Mouse (Mus musculus): ENCODE data around the gene Vmn1r176. TPM values are rescaled to one million over a fixed set of nuclear protein-coding genes. Genes with fewer than 3 reads are reported as not detected.
"Not testable (repeated sequence)": the region's sequence is repeated elsewhere in the genome, so short reads cannot be mapped to it uniquely, and the experiment has no call there.

Vmn1r176 gene
- polyA plus RNA-seq (2012; ENCODE audit: insufficient read depth, insufficient read length, missing spikeins), result not detected in 2 replicates

GRCm38 (mm10) chr7:23837272-23837671 lies at the start of gene Vmn1r176:
Gene Vmn1r176 (minus strand): TSS chr7:23837372.
- not testable (repeated sequence) for H3K4me3 ChIP-seq (ENCODE audit: insufficient read depth, low read depth, low read length); H3K4me1 ChIP-seq (ENCODE audit: control insufficient read depth, insufficient read depth, insufficient read length, low read length); H3K27ac ChIP-seq (replicated peaks; ENCODE audit: low read depth, low read length)

DNA sequence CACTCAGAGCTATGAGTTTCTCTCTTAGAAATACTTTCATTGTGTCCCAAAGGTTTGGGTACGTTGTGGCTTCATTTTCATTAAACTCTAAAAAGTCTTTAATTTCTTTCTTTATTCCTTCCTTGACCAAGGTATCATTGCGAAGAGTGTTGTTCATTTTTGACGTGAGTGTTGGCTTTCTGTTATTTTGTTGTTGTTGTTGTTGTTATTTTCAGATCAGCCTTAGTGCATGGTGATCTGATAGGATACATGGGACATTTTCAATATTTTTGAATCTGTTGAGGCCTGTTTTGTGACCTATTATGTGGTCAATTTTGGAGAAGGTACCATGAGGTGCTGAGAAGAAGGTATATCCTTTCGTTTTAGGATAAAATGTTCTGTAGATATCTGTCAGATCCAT lies 39.7 kb upstream of the Vmn1r176 start:
- H3K4me3 ChIP-seq (ENCODE audit: insufficient read depth, low read depth, low read length); H3K4me1 ChIP-seq (ENCODE audit: control insufficient read depth, insufficient read depth, insufficient read length, low read length); H3K27ac ChIP-seq (replicated peaks; ENCODE audit: low read depth, low read length): not testable (repeated sequence)

DNA sequence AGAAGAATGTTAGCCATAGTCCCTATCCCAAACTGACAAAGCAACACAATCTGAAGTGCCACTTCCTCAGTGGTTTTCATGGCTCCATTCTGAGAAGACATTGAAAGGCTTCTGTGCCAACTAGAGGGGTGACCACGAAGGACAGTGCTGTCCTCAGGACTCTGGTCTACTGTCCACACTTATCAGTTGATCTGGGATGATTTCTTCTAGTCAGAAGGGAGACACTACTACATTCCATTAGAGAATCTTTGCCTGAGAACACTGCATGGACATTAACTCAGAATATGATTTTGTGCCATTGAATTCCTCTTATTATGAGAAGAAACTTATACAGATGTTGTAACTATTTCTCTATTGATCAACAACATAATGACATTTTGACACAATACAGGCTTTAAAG lies 29.2 kb upstream of the Vmn1r176 start, which contains the start of gene Vmn1r177:
Gene Vmn1r177 (minus strand): TSS at position 101 of the 400 bp plus-strand sequence.
- H3K4me1 ChIP-seq (ENCODE audit: control insufficient read depth, insufficient read depth, insufficient read length, low read length); H3K27ac ChIP-seq (replicated peaks; ENCODE audit: low read depth, low read length); H3K4me3 ChIP-seq (ENCODE audit: insufficient read depth, low read depth, low read length): not testable (repeated sequence)

DNA sequence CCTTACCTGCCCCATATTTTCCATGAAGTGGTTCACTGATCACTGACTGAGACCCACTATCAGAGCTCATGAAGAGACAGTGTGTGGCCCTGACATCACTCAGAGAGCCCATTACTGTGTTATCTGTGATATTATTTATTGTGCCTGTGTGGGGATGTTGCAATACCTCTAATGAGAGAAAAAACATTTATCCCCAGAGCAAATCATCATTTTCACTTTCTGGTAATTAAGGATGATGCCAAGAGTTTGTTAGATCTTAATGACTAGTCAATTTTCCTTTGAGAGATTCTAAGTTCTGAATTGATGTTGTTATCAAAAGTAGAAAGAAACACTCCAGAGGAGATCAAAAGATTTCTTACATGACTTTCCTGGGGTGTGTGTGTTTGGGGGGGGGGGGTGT lies 26.6 kb downstream of the Vmn1r176 start, which contains the start of gene Vmn1r175:
Gene Vmn1r175 (minus strand): TSS at position 101 of the 400 bp plus-strand sequence.
- not testable (repeated sequence) for H3K27ac ChIP-seq (replicated peaks; ENCODE audit: low read depth, low read length); H3K4me1 ChIP-seq (ENCODE audit: control insufficient read depth, insufficient read depth, insufficient read length, low read length); H3K4me3 ChIP-seq (ENCODE audit: insufficient read depth, low read depth, low read length)

DNA sequence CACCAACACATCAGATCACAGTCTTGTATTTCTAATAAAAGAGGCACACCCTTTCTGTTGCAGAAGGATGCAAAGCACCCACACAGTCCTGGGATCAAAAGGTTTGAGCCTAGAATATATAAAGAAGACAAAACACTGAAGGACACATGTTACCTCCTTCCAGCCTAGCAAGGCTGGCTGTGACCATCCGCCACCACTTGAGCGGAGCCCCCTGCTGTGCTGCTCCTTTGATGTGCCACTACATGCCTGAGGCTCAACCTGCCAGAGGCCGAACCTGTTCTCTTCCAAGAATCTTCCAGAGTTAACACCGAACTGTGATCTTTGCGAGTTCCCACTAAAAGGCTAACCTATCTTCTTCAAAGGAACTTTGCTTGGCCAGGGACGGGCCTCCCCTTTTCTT lies 52.6 kb downstream of the Vmn1r176 start:
- H3K27ac ChIP-seq (replicated peaks; ENCODE audit: low read depth, low read length), result no peak overlapping the region
- H3K4me1 ChIP-seq (ENCODE audit: control insufficient read depth, insufficient read depth, insufficient read length, low read length), result no peaks in the 10 kb centered on the region
- no peak overlapping the region for H3K4me3 ChIP-seq (ENCODE audit: insufficient read depth, low read depth, low read length)

Other genes with a start within 250 kb of the Vmn1r176 start
- gene Vmn1r170, start 231.2 kb downstream of the Vmn1r176 start, polyA plus RNA-seq (2012; ENCODE audit: insufficient read depth, insufficient read length, missing spikeins), result not detected in 2 replicates
- gene Vmn1r171, start 206.7 kb downstream of the Vmn1r176 start, polyA plus RNA-seq (2012; ENCODE audit: insufficient read depth, insufficient read length, missing spikeins), result not detected in 2 replicates
- gene Vmn1r172, start 179.1 kb downstream of the Vmn1r176 start, polyA plus RNA-seq (2012; ENCODE audit: insufficient read depth, insufficient read length, missing spikeins), result not detected in 2 replicates
- gene Vmn1r173, start 136.7 kb downstream of the Vmn1r176 start, polyA plus RNA-seq (2012; ENCODE audit: insufficient read depth, insufficient read length, missing spikeins), result not detected in 2 replicates
- not detected in 2 replicates for gene Vmn1r174, start 85.1 kb downstream of the Vmn1r176 start, polyA plus RNA-seq (2012; ENCODE audit: insufficient read depth, insufficient read length, missing spikeins)
- gene Vmn1r175, start 26.7 kb downstream of the Vmn1r176 start, polyA plus RNA-seq (2012; ENCODE audit: insufficient read depth, insufficient read length, missing spikeins), result not detected in 2 replicates
- not detected in 2 replicates for gene Vmn1r177, start 29.1 kb upstream of the Vmn1r176 start, polyA plus RNA-seq (2012; ENCODE audit: insufficient read depth, insufficient read length, missing spikeins)
- gene Vmn1r178, start 54.6 kb upstream of the Vmn1r176 start, polyA plus RNA-seq (2012; ENCODE audit: insufficient read depth, insufficient read length, missing spikeins), result not detected in 2 replicates
- gene Vmn1r179, start 89.6 kb upstream of the Vmn1r176 start, polyA plus RNA-seq (2012; ENCODE audit: insufficient read depth, insufficient read length, missing spikeins), result not detected in 2 replicates
- gene Vmn1r180, start 113.3 kb upstream of the Vmn1r176 start, polyA plus RNA-seq (2012; ENCODE audit: insufficient read depth, insufficient read length, missing spikeins), result not detected in 2 replicates
- gene Vmn1r181, start 137.2 kb upstream of the Vmn1r176 start, polyA plus RNA-seq (2012; ENCODE audit: insufficient read depth, insufficient read length, missing spikeins), result not detected in 2 replicates
- not detected in 2 replicates for gene V1rd19, start 164.3 kb upstream of the Vmn1r176 start, polyA plus RNA-seq (2012; ENCODE audit: insufficient read depth, insufficient read length, missing spikeins)
- gene Vmn1r183, start 215.9 kb upstream of the Vmn1r176 start, polyA plus RNA-seq (2012; ENCODE audit: insufficient read depth, insufficient read length, missing spikeins), result not detected in 2 replicates
- gene Zfp180, start 244.6 kb upstream of the Vmn1r176 start, polyA plus RNA-seq (2012; ENCODE audit: insufficient read depth, insufficient read length, missing spikeins), result 11.1 and 11.7 TPM in 2 replicates

Data from brown adipose tissue, adult 24 weeks (tissue).